Mouse (Mus musculus): Measurements from ENCODE around the gene D330020A13Rik. TPM values are rescaled to one million over a fixed set of nuclear protein-coding genes. Genes with fewer than 3 reads are reported as not detected.
A peak's percentile ranks its signal among the peaks of the same experiment; 100 is the strongest.

The D330020A13Rik gene
- total and polyA plus RNA-seq, 3 experiments = not detected

DNA sequence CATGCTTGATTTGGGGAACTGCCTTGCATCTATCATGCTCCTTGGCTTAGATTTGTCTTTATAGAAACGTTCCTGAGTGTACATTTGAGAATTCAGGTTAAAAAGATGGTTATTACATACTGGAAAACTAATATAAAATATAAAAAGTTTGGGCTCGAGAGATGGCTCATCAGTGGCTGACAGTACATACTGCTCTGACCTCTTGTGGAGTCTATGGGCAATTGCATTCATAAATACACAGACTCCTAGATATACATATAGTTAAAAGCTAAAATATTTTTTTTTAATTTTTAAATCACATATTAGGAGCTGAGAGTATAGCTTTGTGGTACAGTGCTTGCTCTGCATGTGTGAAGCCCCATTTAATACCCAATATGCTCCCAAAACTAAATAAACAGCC lies 38.2 kb downstream of the D330020A13Rik start:
- Histone ChIP-seq H3K9ac (ENCODE audit: control insufficient read depth, low read depth, low read length, poor library complexity, severe bottlenecking) (no peak overlapping the region), H3K9me3 (replicated peaks; ENCODE audit: insufficient read depth, low read length) (no peaks in the 10 kb centered on the region), H3K27me3 (ENCODE audit: control insufficient read depth in 1 of 2, insufficient read depth in 2 of 2, low read length in 2 of 2) (no peaks in the 10 kb centered on the region), H3K27ac (ENCODE audit: control insufficient read depth, low read depth, low read length) (no peak overlapping the region), H3K4me3 (ENCODE audit: control insufficient read depth in 1 of 2, insufficient read depth in 1 of 2, low read depth in 2 of 2, low read length in 2 of 2) (no peak overlapping the region), H3K79me2 (ENCODE audit: control insufficient read depth, insufficient read depth, low read length, poor library complexity) (no peaks in the 10 kb centered on the region), H3K36me3 (ENCODE audit: control insufficient read depth in 1 of 2, insufficient read depth in 2 of 2, low read length in 2 of 2) (peaks cover 0 to 20% of the 10 kb centered on the region in 2 experiments; a peak in 2 of 4 replicates), H3K4me1 (ENCODE audit: control insufficient read depth in 1 of 2, insufficient read depth in 2 of 2, low read length in 2 of 2) (no peaks in the 10 kb centered on the region)
- peak; percentile 20 for DNase-seq (ENCODE audit: low read depth, low spot score)
- TF ChIP-seq RAD21 (IDR thresholded peaks at IDR 0.05; ENCODE audit: low read depth, low read length) (peak; percentile 32), BHLHE40 (IDR thresholded peaks at IDR 0.05; ENCODE audit: borderline replicate concordance, low read depth, low read length) (no peak), KAT2A (conservative IDR thresholded peaks at IDR 0.05; ENCODE audit: low read depth, low read length) (no peak), SMC3 (IDR thresholded peaks at IDR 0.05; ENCODE audit: low read depth, low read length) (peak; percentile 23), USF1 (IDR thresholded peaks at IDR 0.05; ENCODE audit: low read depth, low read length) (no peak), EP300 (IDR thresholded peaks at IDR 0.05; ENCODE audit: low read depth in 1 of 2, low read length in 2 of 2) (no peak), MAZ (IDR thresholded peaks at IDR 0.05; ENCODE audit: low read depth, low read length) (no peak), CTCF (IDR thresholded peaks at IDR 0.05 in 2 of 3, conservative IDR thresholded peaks at IDR 0.05 in 1 of 3; ENCODE audit: control insufficient read depth in 1 of 3, insufficient read depth in 1 of 3, low read depth in 2 of 3, low read length in 3 of 3, poor library complexity in 1 of 3, severe bottlenecking in 1 of 3) (peak in 2 of 3 experiments; percentile 25 to 43; a peak in 4 of 6 replicates), USF2 (IDR thresholded peaks at IDR 0.05; ENCODE audit: borderline replicate concordance in 1 of 2, insufficient read depth in 1 of 2, low read depth in 1 of 2, low read length in 2 of 2) (no peak), MEF2A (IDR thresholded peaks at IDR 0.05; ENCODE audit: extremely low read depth, insufficient replicate concordance, low read depth, low read length, poor library complexity, severe bottlenecking) (no peak), POLR2AphosphoS2 (IDR thresholded peaks at IDR 0.05; ENCODE audit: low read length) (no peak), NELFE (IDR thresholded peaks at IDR 0.05; ENCODE audit: low read depth, low read length) (no peak)

GRCm38 (mm10) chr6:120343992-120344391 lies 49.8 kb downstream of the D330020A13Rik start:
- H3K4me3 ChIP-seq (ENCODE audit: control insufficient read depth in 1 of 2, insufficient read depth in 1 of 2, low read depth in 2 of 2, low read length in 2 of 2) = no peak overlapping the region
- no peak overlapping the region for H3K9ac ChIP-seq (ENCODE audit: control insufficient read depth, low read depth, low read length, poor library complexity, severe bottlenecking)
- TF ChIP-seq MAZ (IDR thresholded peaks at IDR 0.05; ENCODE audit: low read depth, low read length) = no peak
- no peak for TF ChIP-seq JUND (IDR thresholded peaks at IDR 0.05; ENCODE audit: low read depth, low read length)
- TF ChIP-seq MYB (IDR thresholded peaks at IDR 0.05; ENCODE audit: low read depth, low read length) = no peak
- TF ChIP-seq GABPA (IDR thresholded peaks at IDR 0.05; ENCODE audit: low read depth, low read length) = no peak
- TF ChIP-seq ELF1 (IDR thresholded peaks at IDR 0.05; ENCODE audit: low read depth, low read length) = no peak
- no peak for TF ChIP-seq E2F4 (IDR thresholded peaks at IDR 0.05; ENCODE audit: borderline replicate concordance, low read depth, low read length)
- TF ChIP-seq ZNF384 (IDR thresholded peaks at IDR 0.05; ENCODE audit: low read depth, low read length) = no peak
- no peak for TF ChIP-seq RCOR1 (IDR thresholded peaks at IDR 0.05; ENCODE audit: low read depth, low read length)
- TF ChIP-seq ETS1 (IDR thresholded peaks at IDR 0.05; ENCODE audit: low read depth, low read length) = no peak
- TF ChIP-seq ZMIZ1 (IDR thresholded peaks at IDR 0.05; ENCODE audit: low read depth, low read length) = no peak
- TF ChIP-seq CHD2 (IDR thresholded peaks at IDR 0.05; ENCODE audit: low read length) = no peak
- no peak for TF ChIP-seq HCFC1 (IDR thresholded peaks at IDR 0.05; ENCODE audit: low read depth, low read length)
- TF ChIP-seq USF2 (IDR thresholded peaks at IDR 0.05; ENCODE audit: borderline replicate concordance in 1 of 2, insufficient read depth in 1 of 2, low read depth in 1 of 2, low read length in 2 of 2) = no peak
- no peak for TF ChIP-seq MXI1 (IDR thresholded peaks at IDR 0.05; ENCODE audit: low read depth, low read length)
- TF ChIP-seq BHLHE40 (IDR thresholded peaks at IDR 0.05; ENCODE audit: borderline replicate concordance, low read depth, low read length) = no peak
- no peak for TF ChIP-seq GATA1 (IDR thresholded peaks at IDR 0.05; ENCODE audit: low read depth, low read length)
- no peak for TF ChIP-seq KAT2A (conservative IDR thresholded peaks at IDR 0.05; ENCODE audit: low read depth, low read length)
- no peak for TF ChIP-seq TBP (IDR thresholded peaks at IDR 0.05; ENCODE audit: low read depth, low read length)
- TF ChIP-seq MAX (IDR thresholded peaks at IDR 0.05; ENCODE audit: low read length) = no peak
- H3K4me1 ChIP-seq (ENCODE audit: control insufficient read depth in 1 of 2, insufficient read depth in 2 of 2, low read length in 2 of 2) = no peaks in the 10 kb centered on the region
- H3K9me3 ChIP-seq (replicated peaks; ENCODE audit: insufficient read depth, low read length) = no peaks in the 10 kb centered on the region
- DNase-seq (ENCODE audit: low read depth, low spot score) = no peak
- peaks cover 4 to 16% of the 10 kb centered on the region in 2 experiments for H3K36me3 ChIP-seq (ENCODE audit: control insufficient read depth in 1 of 2, insufficient read depth in 2 of 2, low read length in 2 of 2)
- no peak overlapping the region for H3K27ac ChIP-seq (ENCODE audit: control insufficient read depth, low read depth, low read length)
- H3K79me2 ChIP-seq (ENCODE audit: control insufficient read depth, insufficient read depth, low read length, poor library complexity) = no peaks in the 10 kb centered on the region
- H3K27me3 ChIP-seq (ENCODE audit: control insufficient read depth in 1 of 2, insufficient read depth in 2 of 2, low read length in 2 of 2) = no peaks in the 10 kb centered on the region

All from MEL (cell line).